Mouse (Mus musculus): Measurements from ENCODE around the gene Dhrs11. TPM values are rescaled to one million over a fixed set of nuclear protein-coding genes. Genes with fewer than 3 reads are reported as not detected.
A peak's percentile ranks its signal among the peaks of the same experiment; 100 is the strongest.
"Not testable (repeated sequence)": the region's sequence is repeated elsewhere in the genome, so short reads cannot be mapped to it uniquely, and the experiment has no call there.

The Dhrs11 gene
- polyA plus RNA-seq, 1 experiment: 26.4 TPM

- 97% methylated on average over 15 of the region's 15 CpGs for WGBS
- Histone ChIP-seq H3K4me1 (replicated peaks; ENCODE audit: control insufficient read depth, insufficient read depth, low read length) (no peaks in the 10 kb centered on the region), H3K27ac (ENCODE audit: control insufficient read depth, insufficient read depth, low read length) (no peak overlapping the region), H3K4me3 (ENCODE audit: control insufficient read depth, insufficient read depth, low read length) (no peak overlapping the region), H3K27me3 (ENCODE audit: control insufficient read depth, insufficient read depth, low read length) (no peaks in the 10 kb centered on the region), H3K36me3 (ENCODE audit: control insufficient read depth, insufficient read depth, low read length) (peaks cover 52% of the 10 kb centered on the region)
- no peak for DNase-seq
- no peak for TF ChIP-seq POLR2A (IDR thresholded peaks at IDR 0.05; ENCODE audit: control insufficient read depth, extremely low read depth, insufficient read depth, low read length, poor library complexity)
- no peak for TF ChIP-seq CTCF (IDR thresholded peaks at IDR 0.05; ENCODE audit: borderline replicate concordance, control insufficient read depth, extremely low read depth, insufficient read depth, low read length, poor library complexity)
These were observed 18.1 kb upstream of the Dhrs11 start for GRCm38 (mm10) chr11:84846741-84847474.

GRCm38 (mm10) chr11:84839330-84839729 is 10.5 kb upstream of the Dhrs11 start:
- H3K27me3 ChIP-seq (ENCODE audit: control insufficient read depth, insufficient read depth, low read length): no peaks in the 10 kb centered on the region
- no peak for DNase-seq
- no peaks in the 10 kb centered on the region for H3K4me1 ChIP-seq (replicated peaks; ENCODE audit: control insufficient read depth, insufficient read depth, low read length)
- H3K27ac ChIP-seq (ENCODE audit: control insufficient read depth, insufficient read depth, low read length): no peak overlapping the region
- no peak overlapping the region for H3K4me3 ChIP-seq (ENCODE audit: control insufficient read depth, insufficient read depth, low read length)
- TF ChIP-seq CTCF (IDR thresholded peaks at IDR 0.05; ENCODE audit: borderline replicate concordance, control insufficient read depth, extremely low read depth, insufficient read depth, low read length, poor library complexity) (no peak), POLR2A (IDR thresholded peaks at IDR 0.05; ENCODE audit: control insufficient read depth, extremely low read depth, insufficient read depth, low read length, poor library complexity) (no peak)
- H3K36me3 ChIP-seq (ENCODE audit: control insufficient read depth, insufficient read depth, low read length): peaks cover 79% of the 10 kb centered on the region
- 98% methylated on average over 2 of the region's 2 CpGs for WGBS

GRCm38 (mm10) chr11:84829495-84829894 is 701 bp upstream of the Dhrs11 start:
- Histone ChIP-seq H3K4me1 (replicated peaks; ENCODE audit: control insufficient read depth, insufficient read depth, low read length) (peaks cover 15% of the 10 kb centered on the region), H3K36me3 (ENCODE audit: control insufficient read depth, insufficient read depth, low read length) (peaks cover 34% of the 10 kb centered on the region), H3K4me3 (ENCODE audit: control insufficient read depth, insufficient read depth, low read length) (peak overlapping the region; percentile 53; the same call in 1 of the 2 replicates)
- 63% methylated on average over 11 of the region's 11 CpGs for WGBS
- DNase-seq; H3K27me3 ChIP-seq (ENCODE audit: control insufficient read depth, insufficient read depth, low read length); H3K27ac ChIP-seq (ENCODE audit: control insufficient read depth, insufficient read depth, low read length): not testable (repeated sequence)

- 57% methylated on average over 3 of the region's 3 CpGs for WGBS
- DNase-seq: no peak
- peaks cover 15% of the 10 kb centered on the region for H3K4me1 ChIP-seq (replicated peaks; ENCODE audit: control insufficient read depth, insufficient read depth, low read length)
- no peak overlapping the region for H3K27ac ChIP-seq (ENCODE audit: control insufficient read depth, insufficient read depth, low read length)
- TF ChIP-seq POLR2A (IDR thresholded peaks at IDR 0.05; ENCODE audit: control insufficient read depth, extremely low read depth, insufficient read depth, low read length, poor library complexity): no peak
- TF ChIP-seq CTCF (IDR thresholded peaks at IDR 0.05; ENCODE audit: borderline replicate concordance, control insufficient read depth, extremely low read depth, insufficient read depth, low read length, poor library complexity): no peak
- peaks cover 21% of the 10 kb centered on the region for H3K36me3 ChIP-seq (ENCODE audit: control insufficient read depth, insufficient read depth, low read length)
- no peak overlapping the region; the same call in 1 of the 2 replicates for H3K4me3 ChIP-seq (ENCODE audit: control insufficient read depth, insufficient read depth, low read length)
- H3K27me3 ChIP-seq (ENCODE audit: control insufficient read depth, insufficient read depth, low read length): no peaks in the 10 kb centered on the region
These were observed 792 bp downstream of the Dhrs11 start for GRCm38 (mm10) chr11:84827901-84828503.

GRCm38 (mm10) chr11:84827492-84827891 is 1.3 kb downstream of the Dhrs11 start:
- H3K36me3 ChIP-seq (ENCODE audit: control insufficient read depth, insufficient read depth, low read length): peaks cover 16% of the 10 kb centered on the region
- no peak overlapping the region for H3K4me3 ChIP-seq (ENCODE audit: control insufficient read depth, insufficient read depth, low read length)
- no peak overlapping the region for H3K27ac ChIP-seq (ENCODE audit: control insufficient read depth, insufficient read depth, low read length)
- H3K27me3 ChIP-seq (ENCODE audit: control insufficient read depth, insufficient read depth, low read length): no peaks in the 10 kb centered on the region
- TF ChIP-seq CTCF (IDR thresholded peaks at IDR 0.05; ENCODE audit: borderline replicate concordance, control insufficient read depth, extremely low read depth, insufficient read depth, low read length, poor library complexity): no peak
- no peak for TF ChIP-seq POLR2A (IDR thresholded peaks at IDR 0.05; ENCODE audit: control insufficient read depth, extremely low read depth, insufficient read depth, low read length, poor library complexity)
- DNase-seq: no peak
- peaks cover 15% of the 10 kb centered on the region for H3K4me1 ChIP-seq (replicated peaks; ENCODE audit: control insufficient read depth, insufficient read depth, low read length)

GRCm38 (mm10) chr11:84826185-84826584 is 2.6 kb downstream of the Dhrs11 start:
- Histone ChIP-seq H3K36me3 (ENCODE audit: control insufficient read depth, insufficient read depth, low read length) (peaks cover 3% of the 10 kb centered on the region), H3K4me1 (replicated peaks; ENCODE audit: control insufficient read depth, insufficient read depth, low read length) (peaks cover 15% of the 10 kb centered on the region), H3K27ac (ENCODE audit: control insufficient read depth, insufficient read depth, low read length) (no peak overlapping the region), H3K27me3 (ENCODE audit: control insufficient read depth, insufficient read depth, low read length) (no peaks in the 10 kb centered on the region), H3K4me3 (ENCODE audit: control insufficient read depth, insufficient read depth, low read length) (no peak overlapping the region)
- no peak for DNase-seq
- 92% methylated on average over 3 of the region's 3 CpGs for WGBS
- TF ChIP-seq POLR2A (IDR thresholded peaks at IDR 0.05; ENCODE audit: control insufficient read depth, extremely low read depth, insufficient read depth, low read length, poor library complexity): no peak
- no peak for TF ChIP-seq CTCF (IDR thresholded peaks at IDR 0.05; ENCODE audit: borderline replicate concordance, control insufficient read depth, extremely low read depth, insufficient read depth, low read length, poor library complexity)
